Mouse (Mus musculus) kidney, postnatal 36 days (tissue): ENCODE results near the gene Pdcd4.
A peak's percentile ranks its signal among the peaks of the same experiment; 100 is the strongest.

Experiments used
- DNase-seq, 2 experiments: peaks; one replicate each; pipeline ENCODE4 v3.0.0; 2021 to 2022; ENCODE audit warnings: mixed read lengths in 2 of 2

Pdcd4 gene

DNA sequence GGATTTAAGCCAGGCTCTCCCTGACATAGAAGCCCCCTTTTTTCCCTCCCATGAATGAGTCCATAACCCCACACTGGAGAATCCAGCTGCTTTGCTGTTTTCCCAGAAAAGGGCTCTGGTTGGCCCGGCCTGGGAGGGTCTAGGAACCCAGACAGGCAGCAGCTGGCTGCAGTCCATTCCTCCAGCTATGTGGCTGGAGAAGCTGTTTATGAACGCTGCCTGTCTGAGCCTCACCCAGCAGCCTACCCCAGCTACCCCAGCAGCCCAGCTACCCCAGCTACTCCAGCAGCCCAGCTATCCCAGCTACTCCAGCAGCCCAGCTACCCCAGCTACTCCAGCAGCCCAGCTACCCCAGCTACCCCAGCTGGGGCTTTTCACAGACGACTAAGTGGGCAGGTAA, at the start of gene Pdcd4:
TSS of gene Pdcd4 (plus strand) at position 171 of the 400 bp plus-strand sequence.
- peak; percentile 15 to 21 for DNase-seq

- no peak for DNase-seq
Observed at GRCm38 (mm10) chr19:53843972-53844371, 48.1 kb upstream of the Pdcd4 start.

GRCm38 (mm10) chr19:53848272-53848995, 43.6 kb upstream of the Pdcd4 start:
- no peak for DNase-seq

GRCm38 (mm10) chr19:53850166-53850922, 41.7 kb upstream of the Pdcd4 start:
- DNase-seq: peak; percentile 91 to 94

- no peak for DNase-seq
Observed at GRCm38 (mm10) chr19:53851352-53851751, 40.7 kb upstream of the Pdcd4 start.

- DNase-seq: no peak
Observed at GRCm38 (mm10) chr19:53851826-53852698, 40.0 kb upstream of the Pdcd4 start.

DNA sequence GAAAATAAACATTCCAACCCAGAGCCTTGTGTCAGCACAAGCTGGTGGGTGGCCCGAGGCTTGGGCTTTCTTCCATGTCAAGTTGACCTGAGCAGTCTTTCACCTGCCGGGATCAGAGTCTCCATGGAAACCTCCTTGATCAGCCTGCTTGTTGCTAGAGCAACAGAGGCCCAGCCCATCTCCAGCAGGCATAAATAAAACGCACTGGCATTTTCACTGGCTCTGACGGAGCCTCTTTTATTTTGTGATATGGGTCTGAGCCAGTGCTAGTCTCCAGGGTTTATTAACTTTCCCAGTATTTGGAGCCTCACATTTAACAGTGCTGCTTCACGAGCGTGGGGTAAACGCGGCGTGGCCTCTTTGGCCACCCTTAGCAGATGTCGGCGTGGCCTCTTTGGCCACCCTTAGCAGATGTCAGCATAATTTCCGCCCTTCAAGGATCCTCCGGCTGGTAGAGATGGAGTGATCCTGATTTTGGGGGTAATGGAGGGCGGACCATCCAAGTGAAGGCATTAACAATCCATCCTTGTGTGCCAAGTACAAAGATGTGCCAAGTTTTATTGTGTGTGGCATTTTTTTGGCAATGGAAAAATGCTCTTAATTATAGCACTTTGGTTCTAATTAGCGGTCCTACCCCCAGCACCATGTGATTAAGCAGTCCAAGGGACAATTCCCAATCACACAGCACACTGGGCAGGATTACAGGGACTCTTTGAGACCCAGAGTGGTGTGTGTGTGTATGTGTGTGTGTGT, 39.2 kb upstream of the Pdcd4 start:
- DNase-seq: peak; percentile 75 to 91

DNA sequence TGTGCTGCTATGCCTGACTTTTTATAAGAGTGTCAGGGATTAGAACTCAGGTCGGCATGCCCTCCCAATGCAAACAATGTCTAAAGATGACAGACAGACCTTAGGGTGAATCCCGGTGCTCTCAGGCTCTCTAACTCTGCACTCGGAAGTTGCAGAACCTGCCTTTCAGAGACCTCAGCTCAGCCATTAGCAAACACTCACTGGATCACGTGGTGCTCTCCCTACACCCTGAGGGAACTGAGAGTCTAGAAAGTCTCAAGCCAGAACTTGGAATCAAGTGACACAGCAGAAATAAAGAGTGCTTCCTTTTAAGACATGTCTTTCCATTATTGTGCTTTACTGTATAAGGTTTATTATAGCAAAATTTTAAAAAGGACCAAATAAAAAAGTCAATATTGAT, 37.1 kb upstream of the Pdcd4 start:
- DNase-seq: no peak

DNA sequence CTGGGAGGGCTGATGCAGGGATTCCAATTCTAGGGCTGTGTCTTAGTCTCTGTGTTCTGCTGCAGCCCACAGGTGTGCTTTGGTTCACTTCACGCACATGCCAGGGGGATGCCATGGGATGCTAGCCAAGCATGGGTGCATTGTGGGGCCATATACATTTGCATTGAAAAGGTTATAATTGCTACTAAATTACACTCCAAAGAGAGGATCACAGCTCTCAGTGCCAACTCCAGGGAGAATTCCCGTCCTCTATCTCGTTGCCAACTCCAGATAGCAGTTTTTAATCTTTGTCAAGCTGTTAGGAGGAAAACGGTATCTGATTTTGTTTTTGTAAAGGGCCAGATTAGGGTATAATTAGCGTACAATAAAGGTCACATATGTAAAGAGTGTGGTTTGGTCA, 36.2 kb upstream of the Pdcd4 start:
- no peak for DNase-seq

GRCm38 (mm10) chr19:53856794-53857193, 35.2 kb upstream of the Pdcd4 start:
- DNase-seq: no peak

GRCm38 (mm10) chr19:53857962-53858361, 34.1 kb upstream of the Pdcd4 start:
- DNase-seq: no peak

DNA sequence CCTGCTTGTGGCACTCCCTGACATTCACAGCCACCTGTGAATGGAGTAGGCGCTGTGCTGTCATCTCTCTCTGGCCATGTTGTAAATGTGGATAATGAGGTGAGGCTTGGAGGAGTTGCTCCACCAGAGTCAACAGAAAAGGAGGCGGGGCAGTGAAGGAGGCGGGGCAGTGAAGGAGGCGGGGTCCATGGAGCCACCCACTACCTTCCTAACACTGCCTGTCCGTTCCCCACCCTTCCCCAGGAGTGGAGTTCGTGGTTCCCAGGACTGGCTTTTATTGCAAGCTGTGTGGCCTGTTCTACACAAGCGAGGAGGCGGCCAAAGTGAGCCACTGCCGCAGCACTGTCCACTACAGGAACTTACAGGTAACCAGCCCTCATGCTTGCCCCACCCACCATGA, 32.9 kb upstream of the Pdcd4 start:
- DNase-seq: peak in 1 of 2 experiments; percentile 30

DNA sequence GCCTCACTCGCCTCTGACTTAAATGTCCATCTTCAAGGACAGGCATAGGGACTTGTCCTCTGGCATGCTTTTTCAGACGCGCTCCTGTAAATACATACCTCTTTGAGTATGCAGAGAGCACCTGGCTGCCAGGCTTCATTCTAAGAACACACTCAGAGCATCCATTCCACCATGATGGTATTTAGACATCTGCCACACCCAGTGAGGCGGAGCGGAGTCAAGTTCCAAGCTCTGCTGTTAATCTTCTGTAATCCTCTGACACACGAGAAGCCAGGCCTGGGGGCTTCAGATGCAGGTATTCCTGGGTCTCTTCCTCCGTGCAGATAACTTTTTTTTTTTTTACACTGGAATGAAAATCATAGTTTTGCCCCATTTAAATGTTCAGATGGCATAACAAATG, 32.4 kb upstream of the Pdcd4 start:
- DNase-seq: no peak

DNA sequence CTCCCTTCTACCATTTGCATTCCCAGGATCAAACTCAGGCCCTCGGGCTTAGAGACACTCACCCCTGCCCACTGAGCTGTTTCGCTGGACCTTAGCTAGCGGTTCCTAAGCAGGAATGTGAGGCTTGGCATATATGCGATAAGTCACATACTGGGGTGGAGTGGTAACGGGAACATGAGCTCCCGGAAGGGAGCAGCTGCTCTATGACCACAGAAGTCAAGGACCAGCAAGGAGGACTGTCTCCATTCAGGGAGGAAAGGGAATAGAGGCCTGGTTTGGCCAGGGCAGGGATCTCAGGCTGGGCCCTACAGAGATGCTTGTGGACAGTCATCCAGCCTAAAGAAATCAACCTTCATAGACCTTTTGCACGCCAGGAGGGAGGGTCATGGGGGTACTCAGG, 30.7 kb upstream of the Pdcd4 start:
- DNase-seq: no peak

DNA sequence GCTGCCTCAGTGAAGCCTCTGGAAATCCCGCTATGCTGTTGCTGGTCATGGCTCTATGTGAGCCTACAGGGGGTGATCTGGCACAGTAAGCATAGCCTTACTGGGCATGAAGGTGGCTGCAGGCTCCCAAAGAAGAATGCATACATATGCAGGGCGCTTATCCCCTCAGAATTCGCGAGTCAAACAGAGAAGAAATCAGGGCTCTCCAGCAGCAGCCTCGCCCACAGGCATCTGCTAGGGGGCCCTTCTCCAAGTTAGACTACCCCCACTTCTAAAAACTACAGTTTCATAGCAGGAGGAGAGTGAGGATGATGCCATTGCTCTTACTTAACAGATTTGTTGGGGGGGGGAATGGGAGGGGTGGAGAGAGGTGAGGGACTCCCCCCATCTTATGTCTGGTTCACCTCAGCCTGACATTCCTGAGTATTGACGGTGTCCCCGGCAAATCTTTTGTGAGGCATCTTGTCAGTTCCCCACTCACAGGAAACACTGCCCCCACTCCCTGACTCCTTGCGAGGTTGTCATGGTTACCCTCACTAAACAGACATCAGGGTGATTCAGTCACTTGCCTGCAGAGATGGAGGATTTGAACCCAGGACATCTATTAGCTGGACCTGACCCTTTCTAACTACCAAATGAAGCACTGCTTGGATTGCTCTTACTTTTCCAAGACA, 29.3 kb upstream of the Pdcd4 start:
- no peak for DNase-seq

GRCm38 (mm10) chr19:53867238-53867637, 24.8 kb upstream of the Pdcd4 start:
- DNase-seq: no peak

DNA sequence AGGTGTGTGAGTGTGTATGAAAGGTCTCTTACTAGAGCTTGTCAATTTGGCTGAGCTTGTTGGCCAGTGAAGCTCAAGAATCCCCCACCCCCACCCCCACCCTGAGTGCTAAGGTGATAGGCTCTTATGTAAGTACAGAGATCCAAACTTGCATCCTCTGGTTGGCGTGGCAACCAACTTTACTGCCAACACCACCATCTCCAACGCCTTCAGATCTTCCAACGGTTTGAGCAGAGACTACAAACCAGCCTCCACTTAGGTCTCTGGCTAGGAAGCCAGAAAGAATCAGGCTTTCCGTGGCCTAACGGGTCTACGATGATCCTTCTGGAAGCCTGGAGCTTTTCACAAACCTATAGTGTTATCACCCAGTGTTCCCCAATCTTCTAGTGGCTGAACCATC, 23.9 kb upstream of the Pdcd4 start:
- DNase-seq: no peak

GRCm38 (mm10) chr19:53868796-53869195, 23.2 kb upstream of the Pdcd4 start:
- no peak for DNase-seq

DNA sequence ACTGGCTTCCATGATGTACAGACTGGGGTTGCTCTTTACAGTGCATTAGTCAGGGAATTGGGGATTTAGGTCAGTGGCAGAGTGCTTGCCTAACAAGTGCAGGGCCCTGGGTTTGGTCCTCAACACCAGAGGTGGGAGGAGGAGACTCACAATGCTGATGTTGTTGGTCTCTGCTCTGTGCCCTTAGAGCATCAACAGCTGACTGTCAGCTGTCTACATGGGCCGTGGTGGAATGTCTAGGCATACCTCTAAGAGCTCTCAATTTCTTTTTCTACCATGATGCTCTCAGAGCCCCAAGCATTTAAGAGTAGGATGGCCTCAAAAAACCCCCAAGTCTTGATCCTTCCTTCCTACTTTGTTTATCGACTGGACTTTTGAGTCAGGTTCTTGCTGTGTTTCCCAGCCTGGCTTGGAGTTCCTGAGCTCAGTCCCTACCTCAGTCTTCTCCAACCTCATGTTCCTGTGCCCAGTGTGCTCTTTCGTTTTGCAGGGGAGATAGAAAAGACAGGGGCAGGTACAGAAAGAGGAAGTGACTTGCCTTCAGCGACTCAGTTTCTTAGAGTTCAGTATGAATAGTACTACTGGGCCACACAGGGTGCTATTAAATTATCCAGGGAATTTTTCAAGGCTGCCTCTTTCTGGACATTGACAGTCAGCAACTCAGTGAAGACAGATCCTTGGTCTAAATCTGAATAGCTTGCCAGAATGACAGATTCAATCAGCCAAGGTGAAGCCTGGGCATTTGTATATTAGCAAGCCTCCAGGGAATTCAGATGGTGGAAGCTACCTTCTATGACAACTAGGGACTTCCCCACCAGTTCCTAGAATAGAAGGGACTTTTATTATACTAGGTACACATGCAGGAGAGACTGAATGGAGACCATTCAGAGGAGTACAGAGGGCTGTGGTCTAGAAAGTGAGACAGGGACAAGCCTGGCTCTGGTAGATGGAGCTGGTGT, 22.3 kb upstream of the Pdcd4 start:
- DNase-seq: no peak

- peak in 1 of 2 experiments; percentile 29 for DNase-seq
Observed at GRCm38 (mm10) chr19:53870568-53870967, 21.5 kb upstream of the Pdcd4 start.

DNA sequence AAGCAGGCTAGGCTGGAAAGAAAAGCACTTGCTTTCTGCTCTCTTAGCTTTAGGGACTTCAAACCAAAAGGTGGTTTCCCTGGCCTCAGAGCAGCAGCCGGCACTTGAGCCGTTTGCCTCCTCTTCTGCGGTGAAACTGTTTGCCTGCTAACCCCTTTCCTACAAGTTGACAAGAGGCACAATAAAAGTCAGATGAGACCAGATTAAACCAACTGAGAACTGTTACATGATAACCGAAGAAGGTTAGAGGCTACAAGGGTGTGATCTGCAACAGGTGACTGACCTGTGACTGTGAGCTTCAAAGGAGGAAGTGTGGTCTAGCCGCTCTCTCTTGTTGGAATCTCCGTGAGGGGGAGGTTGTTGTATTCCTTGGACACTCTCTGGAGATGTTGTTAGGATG, 20.5 kb upstream of the Pdcd4 start:
- DNase-seq: no peak
